Mouse (Mus musculus) kidney, adult 2 months (tissue): ENCODE results near the gene Pde4c. TPM values are rescaled to one million over a fixed set of nuclear protein-coding genes. Genes with fewer than 3 reads are reported as not detected.
A peak's percentile ranks its signal among the peaks of the same experiment; 100 is the strongest.

Source experiments
- DNase-seq: peaks from one replicate; pipeline ENCODE4 v3.0.0; 2021
- H3K27ac ChIP-seq: fragments of 200-500 bp; 2 replicates; pipeline ENCODE4 v1.5.1; 2012; ENCODE audit warnings: low read depth, low read length, control low read depth, inconsistent platforms; ENCODE audit not compliant: insufficient read depth
- H3K27me3 ChIP-seq: fragments of 200-500 bp; replicated peaks from 2 replicates; pipeline ENCODE4 v1.6.1; 2012; ENCODE audit warnings: mild to moderate bottlenecking, moderate library complexity, low read length, inconsistent platforms; ENCODE audit not compliant: control insufficient read depth, insufficient read depth
- H3K36me3 ChIP-seq: fragments of 200-500 bp; 2 replicates; pipeline ENCODE4 v1.6.1; 2012; ENCODE audit warnings: mild to moderate bottlenecking, moderate library complexity, low read length, inconsistent platforms; ENCODE audit not compliant: control insufficient read depth, insufficient read depth
- H3K4me1 ChIP-seq: fragments of 200-500 bp; 2 replicates; pipeline ENCODE4 v1.6.1; 2011; ENCODE audit warnings: low read length; ENCODE audit not compliant: control insufficient read depth, insufficient read depth
- H3K4me3 ChIP-seq: fragments of 200-500 bp; 2 replicates; pipeline ENCODE4 v1.5.1; 2011; ENCODE audit warnings: mild to moderate bottlenecking, low read depth, low read length, control low read depth; ENCODE audit not compliant: insufficient read depth
- CTCF ChIP-seq: fragments of 200-500 bp; conservative IDR thresholded peaks from 2 replicates; pipeline ENCODE4 v1.5.1; 2011; ENCODE audit warnings: low read depth, mild to moderate bottlenecking, control low read depth, low read length, moderate library complexity, mixed read lengths; ENCODE audit not compliant: insufficient read depth, insufficient read length
- POLR2A ChIP-seq: fragments of 200-500 bp; IDR thresholded peaks from one replicate; pipeline ENCODE4 v1.6.1; 2011; ENCODE audit warnings: low read depth, low read length, control low read depth
- WGBS: fragments of 180-500 bp; shearing (Covaris S2); methylation state at CpG from one replicate; pipeline ENCODE4 v1.1.7; 2018; 5-methylcytosine and 5-hydroxymethylcytosine counted together
- polyA plus RNA-seq: library from polyadenylated mRNA; depleted of rRNA; stranded (reverse); fragments of >200 nt; gene quantifications from 2 replicates; pipeline ENCODE4 v1.2.3, GENCODE M21; 2012

The Pde4c gene
- polyA plus RNA-seq, 1 experiment, result 81.6 TPM

- Histone ChIP-seq H3K36me3 (no peaks in the 10 kb centered on the region), H3K4me3 (no peak overlapping the region), H3K4me1 (peaks cover 17% of the 10 kb centered on the region), H3K27ac (no peak overlapping the region), H3K27me3 (no peaks in the 10 kb centered on the region)
- DNase-seq, result no peak
- 56% methylated on average over 2 of the region's 2 CpGs for WGBS
- no peak for TF ChIP-seq CTCF
- TF ChIP-seq POLR2A, result no peak
Observed at GRCm38 (mm10) chr8:70701982-70702841, 21.3 kb upstream of the Pde4c start.

- peak; percentile 34 for DNase-seq
- H3K4me3 ChIP-seq, result no peak overlapping the region
- peaks cover 11% of the 10 kb centered on the region; the same call in 1 of the 2 replicates for H3K4me1 ChIP-seq
- no peaks in the 10 kb centered on the region for H3K27me3 ChIP-seq
- no peaks in the 10 kb centered on the region for H3K36me3 ChIP-seq
- TF ChIP-seq CTCF (no peak), POLR2A (no peak)
- WGBS, result 62% methylated on average over 3 of the region's 3 CpGs
- no peak overlapping the region for H3K27ac ChIP-seq
Observed at GRCm38 (mm10) chr8:70702842-70703182, 20.7 kb upstream of the Pde4c start.

DNA sequence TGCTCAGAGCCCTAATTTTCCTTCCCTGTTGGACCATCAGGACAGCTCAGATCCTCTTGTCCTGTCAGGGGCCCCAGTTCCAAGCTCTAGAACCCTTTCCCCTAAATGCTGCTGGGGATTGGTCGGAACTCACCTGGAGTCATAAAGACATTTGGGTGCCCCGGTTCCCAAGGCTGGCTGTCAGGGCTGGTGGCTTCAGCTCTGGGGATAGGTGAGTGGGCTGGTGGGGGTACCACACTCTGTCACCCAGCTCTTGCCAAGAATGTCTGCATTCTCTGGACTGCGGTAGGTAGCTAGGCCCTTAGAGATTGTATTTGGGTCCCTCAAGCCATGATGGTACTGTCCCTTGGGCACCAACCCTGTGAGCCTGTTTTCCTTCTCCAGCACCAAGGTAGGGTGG is 20.2 kb upstream of the Pde4c start, which contains the start of gene Iqcn:
TSS of gene Iqcn (plus strand) at position 171 of the 400 bp plus-strand sequence.
- H3K27ac ChIP-seq, result no peak within 1 kb of the TSS
- no peaks in the 10 kb centered on the region for H3K36me3 ChIP-seq
- no peak within 1 kb of the TSS for H3K4me3 ChIP-seq
- H3K27me3 ChIP-seq, result no peaks in the 10 kb centered on the region
- TF ChIP-seq POLR2A, result no peak
- TF ChIP-seq CTCF, result no peak
- H3K4me1 ChIP-seq, result peaks cover 7% of the 10 kb centered on the region; the same call in 1 of the 2 replicates
- no peak for DNase-seq
- WGBS, result 95% methylated on average over 3 of the region's 3 CpGs

GRCm38 (mm10) chr8:70708281-70708680 is 15.2 kb upstream of the Pde4c start:
- Histone ChIP-seq H3K27ac (no peak overlapping the region), H3K36me3 (no peaks in the 10 kb centered on the region), H3K4me3 (no peak overlapping the region), H3K4me1 (0 out of 2 replicates have a peak, but pooled peaks cover 4% of the 10 kb centered on the region), H3K27me3 (no peaks in the 10 kb centered on the region)
- WGBS, result 93% methylated on average over 14 of the region's 14 CpGs
- no peak for TF ChIP-seq POLR2A
- no peak for TF ChIP-seq CTCF
- DNase-seq, result no peak

- 0 out of 2 replicates have a peak, but pooled peaks cover 4% of the 10 kb centered on the region for H3K4me1 ChIP-seq
- H3K4me3 ChIP-seq, result no peak overlapping the region
- no peaks in the 10 kb centered on the region for H3K27me3 ChIP-seq
- no peak overlapping the region for H3K27ac ChIP-seq
- WGBS, result 86% methylated on average over 9 of the region's 9 CpGs
- no peak for DNase-seq
- H3K36me3 ChIP-seq, result no peaks in the 10 kb centered on the region
- TF ChIP-seq POLR2A (no peak), CTCF (no peak)
Observed at GRCm38 (mm10) chr8:70709794-70710193, 13.7 kb upstream of the Pde4c start.

GRCm38 (mm10) chr8:70710296-70710695 is 13.2 kb upstream of the Pde4c start:
- no peak overlapping the region for H3K4me3 ChIP-seq
- TF ChIP-seq CTCF (no peak), POLR2A (no peak)
- no peaks in the 10 kb centered on the region for H3K27me3 ChIP-seq
- DNase-seq, result no peak
- 0 out of 2 replicates have a peak, but pooled peaks cover 4% of the 10 kb centered on the region for H3K4me1 ChIP-seq
- no peak overlapping the region for H3K27ac ChIP-seq
- 86% methylated on average over 1 of the region's 1 CpGs for WGBS
- H3K36me3 ChIP-seq, result no peaks in the 10 kb centered on the region

DNA sequence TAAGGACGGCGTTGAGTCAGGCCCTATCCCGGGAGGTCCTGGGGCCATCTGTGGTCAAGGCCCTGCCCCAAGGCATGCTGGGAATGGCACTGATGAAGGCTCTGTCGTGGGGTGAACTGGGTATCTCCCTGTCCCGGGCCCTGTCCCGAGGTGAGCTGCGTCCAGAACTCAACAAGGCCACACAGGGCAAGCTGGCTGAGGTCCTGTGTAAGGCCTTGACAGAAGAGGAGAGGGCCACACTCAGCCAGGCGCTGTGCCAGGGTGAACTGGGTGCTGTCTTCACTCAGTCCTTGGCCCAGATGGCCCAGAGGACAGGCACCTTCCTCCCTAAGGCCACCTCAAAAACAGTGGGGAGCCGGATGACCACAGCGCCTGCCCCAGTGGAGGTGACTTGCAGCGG is 12.5 kb upstream of the Pde4c start:
- Histone ChIP-seq H3K36me3 (no peaks in the 10 kb centered on the region), H3K4me1 (0 out of 2 replicates have a peak, but pooled peaks cover 4% of the 10 kb centered on the region), H3K4me3 (no peak overlapping the region), H3K27ac (no peak overlapping the region), H3K27me3 (no peaks in the 10 kb centered on the region)
- DNase-seq, result no peak
- TF ChIP-seq CTCF (no peak), POLR2A (peak; percentile 4)
- WGBS, result 91% methylated on average over 11 of the region's 11 CpGs
